Mouse (Mus musculus) heart, embryonic 10.5 days (tissue): ENCODE results near the gene Pheta1. TPM values are rescaled to one million over a fixed set of nuclear protein-coding genes. Genes with fewer than 3 reads are reported as not detected.
"Not testable (repeated sequence)": the region's sequence is repeated elsewhere in the genome, so short reads cannot be mapped to it uniquely, and the experiment has no call there.

ENCODE experiments used
- DNase-seq: peaks from one replicate; pipeline ENCODE4 v3.0.0-alpha.2; 2017; ENCODE audit warnings: low spot score
- H3K27ac ChIP-seq: fragments of 300-500 bp; sonication (generic); 2 replicates; pipeline ENCODE4 v1.5.1; 2016; ENCODE audit warnings: mild to moderate bottlenecking
- H3K27me3 ChIP-seq: fragments of 300-500 bp; sonication (generic); 2 replicates; pipeline ENCODE4 v1.6.1; 2016; ENCODE audit warnings: mild to moderate bottlenecking; ENCODE audit not compliant: poor library complexity, insufficient read depth, severe bottlenecking
- H3K36me3 ChIP-seq: fragments of 300-500 bp; sonication (generic); 2 replicates; pipeline ENCODE4 v1.6.1; 2016; ENCODE audit warnings: mild to moderate bottlenecking, moderate library complexity
- H3K4me1 ChIP-seq: fragments of 300-500 bp; sonication (generic); 2 replicates; pipeline ENCODE4 v1.6.1; 2016; ENCODE audit warnings: mild to moderate bottlenecking
- H3K4me3 ChIP-seq: fragments of 300-500 bp; sonication (generic); 2 replicates; pipeline ENCODE4 v1.5.1; 2016; ENCODE audit warnings: mild to moderate bottlenecking, moderate library complexity
- H3K9me3 ChIP-seq: fragments of 300-500 bp; sonication (generic); 2 replicates; pipeline ENCODE4 v1.6.1; 2016; ENCODE audit warnings: mild to moderate bottlenecking, moderate library complexity
- WGBS: fragments of 180-500 bp; shearing (Covaris S2); methylation state at CpG from one replicate; pipeline ENCODE4 v1.1.7; 2016; 5-methylcytosine and 5-hydroxymethylcytosine counted together
- polyA plus RNA-seq: library from polyadenylated mRNA; unstranded; fragments of >200 nt; fragmentation: Nextera tagmentation; extraction: Ambion mirVana; gene quantifications from 2 replicates; pipeline ENCODE4 v1.2.1, GENCODE M21; 2016

Pheta1 gene
- polyA plus RNA-seq, 1 experiment from 2014 or later, result 32.4 TPM

DNA sequence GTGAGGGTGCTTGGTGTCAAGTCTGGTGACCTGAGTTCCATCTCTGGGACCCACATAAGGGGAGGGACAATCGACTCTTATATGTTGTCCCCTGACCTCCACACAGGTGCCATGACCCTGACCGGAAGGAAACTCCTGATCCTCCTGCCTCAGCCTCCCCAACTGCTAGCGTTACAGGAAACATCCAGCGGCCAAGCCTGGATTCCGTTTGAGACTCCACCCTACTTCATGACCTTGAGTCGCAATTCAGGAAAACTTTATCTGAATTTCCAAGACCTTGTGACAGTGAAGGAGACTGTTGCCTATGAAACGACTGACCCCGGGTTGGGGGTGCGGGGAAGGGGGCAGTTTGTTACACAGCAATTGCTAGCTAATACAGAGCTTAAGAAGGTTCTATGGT lies 7.3 kb upstream of the Pheta1 start:
- H3K4me1 ChIP-seq, result peaks cover 50% of the 10 kb centered on the region
- H3K9me3 ChIP-seq, result no peaks in the 10 kb centered on the region
- no peak overlapping the region for H3K27ac ChIP-seq
- no peak overlapping the region for H3K4me3 ChIP-seq
- no peaks in the 10 kb centered on the region for H3K36me3 ChIP-seq
- WGBS, result 89% methylated on average over 9 of the region's 9 CpGs
- H3K27me3 ChIP-seq, result peaks cover 48% of the 10 kb centered on the region
- no peak for DNase-seq

- peaks cover 48% of the 10 kb centered on the region for H3K27me3 ChIP-seq
- peak overlapping the region; percentile 67; the same call in 1 of the 2 replicates for H3K4me3 ChIP-seq
- H3K9me3 ChIP-seq, result no peaks in the 10 kb centered on the region
- peaks cover 49% of the 10 kb centered on the region for H3K4me1 ChIP-seq
- WGBS, result 44% methylated on average over 10 of the region's 10 CpGs
- no peaks in the 10 kb centered on the region for H3K36me3 ChIP-seq
- no peak for DNase-seq
- H3K27ac ChIP-seq, result no peak overlapping the region
These were observed 6.8 kb upstream of the Pheta1 start for GRCm38 (mm10) chr5:121841973-121842372.

- peaks cover 45% of the 10 kb centered on the region for H3K4me1 ChIP-seq
- peak overlapping the region; percentile 67 for H3K4me3 ChIP-seq
- H3K9me3 ChIP-seq, result no peaks in the 10 kb centered on the region
- WGBS, result 1% methylated on average over 33 of the region's 33 CpGs
- peak overlapping the region; percentile 87 for H3K27ac ChIP-seq
- DNase-seq, result peak; percentile 89
- no peaks in the 10 kb centered on the region for H3K36me3 ChIP-seq
- H3K27me3 ChIP-seq, result peaks cover 48% of the 10 kb centered on the region
These were observed 6.1 kb upstream of the Pheta1 start for GRCm38 (mm10) chr5:121842665-121843118.

GRCm38 (mm10) chr5:121843138-121843905 lies 5.5 kb upstream of the Pheta1 start:
- peaks cover 45% of the 10 kb centered on the region for H3K4me1 ChIP-seq
- peaks cover 48% of the 10 kb centered on the region for H3K27me3 ChIP-seq
- H3K4me3 ChIP-seq, result peak overlapping the region; percentile 67
- H3K36me3 ChIP-seq, result no peaks in the 10 kb centered on the region
- no peak for DNase-seq
- H3K27ac ChIP-seq, result no peak overlapping the region
- no peaks in the 10 kb centered on the region for H3K9me3 ChIP-seq
- 15% methylated on average over 17 of the region's 17 CpGs for WGBS

DNA sequence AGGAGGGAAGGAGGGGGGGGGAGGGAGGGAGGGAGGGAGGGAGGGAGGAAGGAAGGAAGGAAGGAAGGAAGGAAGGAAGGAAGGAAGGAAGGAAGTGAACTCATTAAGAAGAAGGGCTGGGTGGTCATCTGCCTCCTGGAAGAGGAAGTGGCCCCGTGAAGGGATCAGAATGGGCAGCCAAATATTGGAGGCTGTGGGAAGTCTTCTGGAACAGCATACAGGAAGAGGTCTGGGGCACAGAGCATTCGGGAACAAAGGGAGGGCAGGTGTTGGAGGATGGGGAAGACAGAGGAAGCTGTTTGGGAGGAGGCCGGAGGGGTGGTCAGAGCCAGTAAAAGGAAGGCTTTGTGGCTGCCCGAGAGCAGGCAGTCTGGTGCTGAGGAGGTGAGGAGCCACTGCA lies 3.4 kb upstream of the Pheta1 start:
- WGBS, result 31% methylated on average over 4 of the region's 4 CpGs
- H3K4me1 ChIP-seq, result peaks cover 45% of the 10 kb centered on the region

DNA sequence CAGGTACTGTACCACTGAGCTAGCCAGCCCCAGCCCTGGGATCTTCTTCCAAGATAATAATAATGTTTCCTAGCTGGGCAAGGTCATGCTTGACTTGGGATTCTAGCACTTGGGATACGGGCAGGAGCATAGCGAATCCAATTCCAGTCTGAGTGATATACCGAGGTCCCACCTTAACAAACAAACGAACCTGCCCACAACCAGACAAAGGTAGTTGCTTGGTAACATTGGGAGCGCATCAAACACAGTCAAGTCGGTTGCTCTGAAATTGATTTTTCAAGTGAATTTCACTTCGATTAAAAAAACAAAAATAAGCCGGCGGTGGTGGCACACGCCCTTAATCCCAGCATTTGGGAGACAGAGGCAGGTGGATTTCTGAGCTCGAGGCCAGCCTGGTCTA lies 2.5 kb upstream of the Pheta1 start:
- Histone ChIP-seq H3K4me1 (peaks cover 54% of the 10 kb centered on the region), H3K36me3 (0 out of 2 replicates have a peak, but pooled peaks cover 2% of the 10 kb centered on the region), H3K27ac (no peak overlapping the region), H3K9me3 (no peaks in the 10 kb centered on the region), H3K4me3 (no peak overlapping the region), H3K27me3 (peaks cover 40% of the 10 kb centered on the region)
- DNase-seq, result no peak
- WGBS, result 70% methylated on average over 11 of the region's 11 CpGs

More for the DNA sequence above, 3.4 kb upstream of the Pheta1 start:
- Histone ChIP-seq H3K27me3 (peaks cover 40% of the 10 kb centered on the region), H3K36me3 (no peaks in the 10 kb centered on the region), H3K4me3 (no peak overlapping the region), H3K9me3 (no peaks in the 10 kb centered on the region), H3K27ac (peak overlapping the region; percentile 4; the same call in 1 of the 2 replicates)
- no peak for DNase-seq

DNA sequence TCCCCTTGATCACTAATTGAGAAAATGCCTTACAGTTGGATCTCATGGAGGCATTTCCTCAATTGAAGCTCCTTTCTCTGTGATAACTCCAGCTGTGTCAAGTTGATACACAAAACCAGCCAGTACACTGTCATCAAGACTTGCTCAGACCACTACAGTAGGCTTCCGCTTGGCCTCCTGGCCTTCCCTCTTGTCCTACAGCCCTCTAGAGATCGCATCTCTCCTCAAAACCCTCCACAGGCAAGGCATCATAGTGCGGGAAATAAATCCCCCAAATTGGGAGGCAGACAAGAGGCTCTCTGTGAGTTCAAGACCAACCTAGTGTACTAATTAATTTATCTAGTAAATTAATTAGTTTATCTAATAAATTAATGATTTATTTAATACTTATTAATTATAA lies 1.5 kb upstream of the Pheta1 start:
- 86% methylated on average over 3 of the region's 3 CpGs for WGBS
- DNase-seq, H3K27ac ChIP-seq, H3K4me3 ChIP-seq, H3K9me3 ChIP-seq: not testable (repeated sequence)
- peaks cover 53% of the 10 kb centered on the region for H3K4me1 ChIP-seq
- peaks cover 34% of the 10 kb centered on the region for H3K27me3 ChIP-seq
- peaks cover 12% of the 10 kb centered on the region for H3K36me3 ChIP-seq

DNA sequence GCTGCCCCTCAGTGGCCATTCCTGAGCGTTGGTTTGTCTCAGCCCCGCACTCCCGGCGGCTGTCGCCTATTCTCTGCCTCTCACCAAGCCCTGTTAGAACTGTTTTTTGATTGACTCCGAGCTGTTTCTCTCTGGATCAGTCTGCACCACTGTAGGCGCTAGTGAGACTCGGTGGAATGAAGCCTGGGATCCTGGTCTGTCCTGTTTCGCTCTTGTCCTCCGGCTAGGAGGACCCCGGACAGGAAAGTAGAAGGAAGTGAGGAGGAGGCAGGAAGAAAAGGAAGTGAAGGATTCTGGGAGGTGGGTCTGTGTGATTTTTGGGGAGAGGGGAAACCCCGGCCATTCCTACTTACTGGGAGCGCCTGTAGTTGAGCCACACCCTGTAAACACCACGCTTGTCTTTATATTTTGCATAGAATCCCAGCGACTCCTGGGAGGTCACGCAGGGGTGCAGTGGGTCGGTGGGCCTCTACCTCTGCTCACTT lies 707 bp upstream of the Pheta1 start:
- no peaks in the 10 kb centered on the region for H3K9me3 ChIP-seq
- H3K36me3 ChIP-seq, result peaks cover 20% of the 10 kb centered on the region
- DNase-seq, result peak; percentile 81
- peak overlapping the region; percentile 79 for H3K4me3 ChIP-seq
- H3K4me1 ChIP-seq, result peaks cover 46% of the 10 kb centered on the region
- WGBS, result 1% methylated on average over 17 of the region's 17 CpGs
- peaks cover 29% of the 10 kb centered on the region for H3K27me3 ChIP-seq
- peak overlapping the region; percentile 92 for H3K27ac ChIP-seq

DNA sequence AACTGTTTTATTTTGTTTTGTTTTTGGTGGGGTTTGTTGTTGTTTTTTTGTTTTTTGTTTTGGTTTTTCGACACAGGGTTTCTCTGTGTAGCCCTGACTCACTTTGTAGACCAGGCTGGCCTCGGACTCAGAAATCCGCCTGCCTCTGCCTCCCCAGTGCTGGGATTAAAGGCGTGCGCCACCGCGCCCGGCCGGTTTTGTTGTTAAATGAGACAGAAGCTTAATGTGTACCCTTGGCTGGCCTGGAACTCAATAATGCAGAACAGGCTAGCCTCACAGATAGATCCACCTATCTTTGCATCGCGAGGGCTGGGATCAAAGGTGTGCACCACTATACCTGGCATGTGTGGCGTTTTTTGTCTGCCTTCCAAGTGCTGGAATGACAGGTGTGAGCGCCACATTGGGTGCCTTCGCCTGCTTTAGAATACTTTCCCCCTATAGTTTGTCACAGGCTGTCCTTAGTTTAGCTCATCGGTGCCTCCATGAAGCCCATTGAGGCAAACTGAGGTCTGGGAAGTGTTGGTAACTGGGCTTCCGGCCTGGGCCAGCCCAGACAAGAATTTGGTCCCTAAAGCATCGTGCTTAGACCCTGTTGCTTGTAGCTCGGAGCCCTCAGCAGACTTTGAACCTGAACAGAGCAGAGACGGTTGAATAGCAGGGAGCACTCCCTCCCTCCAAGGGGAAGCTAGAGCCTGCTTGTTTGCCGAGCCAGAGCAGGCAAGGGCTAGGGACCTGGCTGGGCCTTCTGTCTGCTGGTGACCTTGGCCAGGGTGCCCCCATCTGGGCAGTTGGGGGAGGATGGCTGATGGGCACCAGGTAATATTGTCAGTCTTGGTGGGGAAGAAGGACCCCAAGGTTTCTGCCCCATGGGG lies 930 bp downstream of the Pheta1 start:
- H3K27ac ChIP-seq, result peak overlapping the region; percentile 92
- no peaks in the 10 kb centered on the region for H3K9me3 ChIP-seq
- peaks cover 43% of the 10 kb centered on the region for H3K4me1 ChIP-seq
- peak overlapping the region; percentile 79 for H3K4me3 ChIP-seq
- DNase-seq, result no peak
- 39% methylated on average over 20 of the region's 20 CpGs for WGBS
- H3K27me3 ChIP-seq, result peaks cover 14% of the 10 kb centered on the region; the same call in 1 of the 2 replicates
- H3K36me3 ChIP-seq, result peaks cover 36% of the 10 kb centered on the region

DNA sequence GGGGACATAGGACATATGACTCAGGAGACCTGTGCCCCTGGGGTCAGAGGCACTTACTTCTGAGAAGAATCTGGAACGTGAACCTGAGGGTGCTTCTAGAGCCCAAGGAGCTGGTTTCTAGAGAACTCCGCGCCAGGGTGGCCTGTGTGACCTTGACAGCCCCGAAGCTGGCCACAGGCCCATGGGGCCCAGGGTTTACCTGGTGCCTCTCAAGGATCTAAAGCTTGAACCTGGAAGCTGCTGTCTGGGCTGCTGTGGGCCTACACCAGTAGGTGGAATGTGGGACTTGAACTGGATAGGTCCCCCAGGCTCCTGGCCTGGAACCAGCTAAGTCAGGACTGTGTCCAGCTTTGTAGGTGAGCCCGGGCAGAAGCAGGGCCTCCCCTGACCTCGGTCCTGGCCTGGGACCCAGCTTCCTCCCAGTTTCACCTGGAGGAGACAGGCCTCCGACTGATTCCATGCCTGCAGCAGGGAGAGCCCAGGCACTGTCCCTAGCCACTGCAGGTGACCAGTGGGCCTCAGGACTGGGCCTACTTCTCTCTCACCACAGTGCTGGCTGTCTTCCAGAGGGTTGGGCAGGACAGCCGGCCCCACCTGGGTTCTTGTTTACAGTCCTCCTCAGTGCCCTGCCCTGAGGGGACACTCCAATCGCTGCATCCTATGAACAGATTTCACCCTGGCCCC lies 4.7 kb downstream of the Pheta1 start:
- peaks cover 60% of the 10 kb centered on the region for H3K36me3 ChIP-seq
- DNase-seq, result no peak
- peaks cover 37% of the 10 kb centered on the region for H3K4me1 ChIP-seq
- H3K9me3 ChIP-seq, result no peaks in the 10 kb centered on the region
- H3K27me3 ChIP-seq, result no peaks in the 10 kb centered on the region
- H3K27ac ChIP-seq, result no peak overlapping the region
- WGBS, result 88% methylated on average over 9 of the region's 9 CpGs
- H3K4me3 ChIP-seq, result no peak overlapping the region

GRCm38 (mm10) chr5:121854768-121855167 lies 6.0 kb downstream of the Pheta1 start:
- Histone ChIP-seq H3K9me3 (no peaks in the 10 kb centered on the region), H3K27me3 (no peaks in the 10 kb centered on the region), H3K4me3 (no peak overlapping the region), H3K4me1 (peaks cover 32% of the 10 kb centered on the region), H3K36me3 (peaks cover 63% of the 10 kb centered on the region), H3K27ac (no peak overlapping the region)
- WGBS, result 83% methylated on average over 10 of the region's 10 CpGs
- no peak for DNase-seq

DNA sequence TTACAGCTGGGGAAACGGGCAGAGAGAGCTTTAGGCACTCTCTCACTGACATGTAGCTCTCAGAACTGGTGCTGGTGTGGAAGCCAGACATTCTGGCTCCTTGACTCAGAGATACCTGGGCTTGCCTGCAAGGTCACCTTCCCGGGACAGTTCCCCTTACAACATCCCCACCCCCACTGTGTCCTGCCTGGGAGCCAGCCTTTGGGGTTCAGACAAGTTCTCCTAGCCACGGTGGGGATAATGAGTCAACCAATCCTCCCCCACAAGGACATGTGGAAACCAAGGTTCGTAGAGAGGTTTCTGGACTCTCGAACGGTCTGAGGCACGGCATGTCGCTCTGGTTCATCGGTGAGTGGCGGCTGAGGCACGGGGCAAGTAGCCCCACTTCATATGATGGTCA lies 8.0 kb downstream of the Pheta1 start:
- H3K27me3 ChIP-seq, result no peaks in the 10 kb centered on the region
- 75% methylated on average over 11 of the region's 11 CpGs for WGBS
- H3K4me1 ChIP-seq, result peaks cover 14% of the 10 kb centered on the region
- DNase-seq, result no peak
- H3K36me3 ChIP-seq, result peaks cover 71% of the 10 kb centered on the region
- peak overlapping the region; percentile 24; the same call in 1 of the 2 replicates for H3K27ac ChIP-seq
- no peak overlapping the region for H3K4me3 ChIP-seq
- H3K9me3 ChIP-seq, result peaks cover 8% of the 10 kb centered on the region
